Mouse (Mus musculus) erythroblast, embryonic 14.5 days (primary cell): ENCODE data around the gene P2rx6.

Source experiments
- GATA1 ChIP-seq: IDR thresholded peaks from 2 replicates; pipeline ENCODE4 v1.6.1; 2012; ENCODE audit warnings: low read length, inconsistent platforms, mixed read lengths
- TAL1 ChIP-seq: IDR thresholded peaks from 3 replicates; pipeline ENCODE4 v1.6.1; 2012; ENCODE audit warnings: low read length, inconsistent platforms, mixed read lengths

DNA sequence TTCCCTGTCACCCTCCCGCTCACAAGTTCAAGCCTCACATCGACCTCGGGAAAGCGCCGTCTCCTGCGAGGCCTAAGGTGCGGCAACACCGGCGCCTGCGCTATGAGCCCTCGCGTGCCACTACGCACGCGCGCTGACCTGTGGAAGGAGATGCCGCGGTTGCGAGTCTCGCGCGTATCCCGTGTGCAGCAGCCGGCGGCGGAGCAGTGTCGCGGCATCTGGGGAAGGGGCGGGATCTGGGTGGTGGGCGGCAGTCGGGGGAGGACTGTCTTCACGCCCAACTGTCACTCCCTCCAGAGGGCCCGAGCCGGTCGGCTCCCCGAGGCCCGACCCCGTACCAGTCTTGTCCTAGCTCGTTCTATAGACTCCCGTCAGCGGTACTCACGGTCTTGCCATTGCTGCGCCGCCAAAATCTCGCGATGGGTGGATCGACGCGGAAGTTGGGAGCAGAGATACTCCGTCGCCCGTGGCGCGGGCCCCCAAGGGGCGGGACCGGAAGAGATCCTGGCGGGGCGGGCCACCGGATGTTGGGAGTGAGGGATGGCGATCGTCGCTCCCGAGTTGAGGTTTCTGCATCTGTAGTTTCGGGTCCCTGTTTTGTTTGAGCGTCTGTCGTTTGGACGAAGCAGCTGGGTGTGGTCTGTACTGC, 30.9 kb upstream of the P2rx6 start, which contains the start of gene Thap7:
- TF ChIP-seq GATA1 (no peak), TAL1 (no peak)
